Mouse (Mus musculus) C2C12 (cell line): Measurements from ENCODE around the gene Hba-a1. TPM values are rescaled to one million over a fixed set of nuclear protein-coding genes. Genes with fewer than 3 reads are reported as not detected.

Source experiments
- H3K27me3 ChIP-seq: one replicate; pipeline ENCODE4 v1.6.1; 2011; ENCODE audit not compliant: control insufficient read depth, insufficient read depth, insufficient read length
- H3K36me3 ChIP-seq: one replicate; pipeline ENCODE4 v1.6.1; 2011; ENCODE audit not compliant: control insufficient read depth, insufficient read depth
- H3K4me3 ChIP-seq: one replicate; pipeline ENCODE4 v1.5.1; 2011; ENCODE audit warnings: mild to moderate bottlenecking, control low read depth; ENCODE audit not compliant: poor library complexity, insufficient read depth, severe bottlenecking
- H3K79me2 ChIP-seq: one replicate; pipeline ENCODE4 v1.6.1; 2011; ENCODE audit not compliant: control insufficient read depth, insufficient read depth
- H3K79me3 ChIP-seq: one replicate; pipeline ENCODE4 v1.6.1; 2011; ENCODE audit warnings: low read depth, control low read depth
- H3ac ChIP-seq: one replicate; pipeline ENCODE3; 2011; ENCODE audit warnings: low read depth; ENCODE audit not compliant: control insufficient read depth, insufficient read length
- CEBPB ChIP-seq: IDR thresholded peaks from one replicate; pipeline ENCODE4 v1.6.1; 2011; ENCODE audit warnings: low read depth, mild to moderate bottlenecking, control low read depth, moderate library complexity
- CTCF ChIP-seq: IDR thresholded peaks from one replicate; pipeline ENCODE4 v1.5.1; 2011; ENCODE audit not compliant: control insufficient read depth, insufficient read depth, insufficient read length
- FOSL1 ChIP-seq: IDR thresholded peaks from one replicate; pipeline ENCODE4 v1.8.0; 2011; ENCODE audit warnings: mild to moderate bottlenecking, low read length; ENCODE audit not compliant: poor library complexity, insufficient read depth, severe bottlenecking
- MAX ChIP-seq: IDR thresholded peaks from one replicate; pipeline ENCODE4 v1.6.1; 2011; ENCODE audit warnings: mild to moderate bottlenecking, control low read depth
- MYOD1 ChIP-seq: IDR thresholded peaks from one replicate; pipeline ENCODE4 v1.6.1; 2011; ENCODE audit warnings: low read depth; ENCODE audit not compliant: control insufficient read depth, insufficient read length
- MYOG ChIP-seq: IDR thresholded peaks from one replicate; pipeline ENCODE4 v1.6.1; 2011; ENCODE audit not compliant: control insufficient read depth, insufficient read length; ENCODE audit errors: extremely low read depth
- USF1 ChIP-seq: IDR thresholded peaks from one replicate; pipeline ENCODE4 v1.6.1; 2011; ENCODE audit warnings: low read depth, mild to moderate bottlenecking, control low read depth, moderate library complexity
- polyA plus RNA-seq: library from polyadenylated mRNA; unstranded; fragments of >200 nt; fragmentation: generic; extraction: Trizol; gene quantifications from one replicate; pipeline ENCODE4 v1.2.1, GENCODE M21; 2012; ENCODE audit warnings: missing spikeins

Hba-a1 gene
- polyA plus RNA-seq, 1 experiment = 12.1 TPM

DNA sequence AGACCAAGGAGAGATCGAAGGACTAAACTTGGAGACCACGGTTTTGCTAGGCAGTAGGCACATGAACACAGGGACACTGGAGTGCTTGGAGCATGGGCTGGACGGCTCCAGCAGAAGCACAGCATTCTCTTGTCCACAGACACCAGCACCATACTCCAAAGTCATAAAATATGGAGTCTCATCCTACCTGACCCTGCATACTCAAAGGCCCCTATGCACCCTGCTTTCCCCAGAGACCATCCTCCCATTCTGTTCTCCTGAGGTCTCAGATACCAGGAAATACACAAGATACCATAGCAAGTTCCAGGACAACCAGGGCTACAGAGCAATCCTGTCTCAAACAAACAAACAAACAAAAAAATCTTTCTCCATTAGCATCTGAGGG is 45.9 kb upstream of the Hba-a1 start:
- H3K27me3 ChIP-seq = no peaks in the 10 kb centered on the region
- no peak for TF ChIP-seq CEBPB
- no peak for TF ChIP-seq MAX
- TF ChIP-seq CTCF = no peak
- no peak for TF ChIP-seq MYOG
- TF ChIP-seq USF1 = no peak
- no peak for TF ChIP-seq FOSL1
- no peak for TF ChIP-seq MYOD1
- H3K36me3 ChIP-seq = peaks cover 57% of the 10 kb centered on the region
- no peak overlapping the region for H3ac ChIP-seq
- no peaks in the 10 kb centered on the region for H3K79me2 ChIP-seq
- H3K4me3 ChIP-seq = no peak overlapping the region
- no peaks in the 10 kb centered on the region for H3K79me3 ChIP-seq

DNA sequence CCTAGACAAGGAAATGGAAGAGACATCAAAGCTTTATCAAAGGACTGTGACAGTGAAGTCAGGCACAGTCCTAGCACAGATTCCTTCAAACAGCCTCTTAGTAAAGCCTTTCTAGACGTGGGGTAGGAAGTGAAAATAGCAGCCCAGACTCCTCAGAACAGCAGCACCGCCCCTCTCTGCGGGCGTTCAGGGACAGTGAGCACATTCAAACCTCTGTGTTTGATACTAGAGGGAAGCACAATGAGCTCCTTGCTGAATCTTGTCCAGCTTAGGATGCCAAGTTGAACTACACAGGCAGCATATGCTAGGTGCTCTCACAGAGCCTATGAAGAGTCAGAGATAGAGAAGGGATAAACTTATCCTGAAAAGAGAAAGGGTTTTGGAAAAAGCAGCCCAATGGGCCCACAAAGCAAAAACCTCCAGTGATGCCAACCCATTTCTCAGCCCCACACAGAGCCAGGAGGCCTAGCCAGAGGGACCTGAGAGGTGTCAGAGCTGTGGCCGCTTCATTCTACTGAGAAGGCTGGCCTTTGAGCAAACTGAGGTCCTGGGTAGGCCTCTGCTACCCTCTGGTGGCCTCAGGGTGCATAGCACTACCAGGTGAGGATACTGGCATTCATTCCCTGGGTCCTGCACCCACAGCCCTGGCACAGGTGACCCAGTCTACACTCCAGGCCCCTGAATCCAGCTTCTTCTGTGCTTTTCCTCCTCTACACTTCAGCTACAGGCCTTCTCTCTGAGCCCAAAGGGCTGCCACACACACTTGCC is 45.0 kb upstream of the Hba-a1 start:
- Histone ChIP-seq H3K4me3 (no peak overlapping the region), H3K79me3 (no peaks in the 10 kb centered on the region), H3K79me2 (no peaks in the 10 kb centered on the region), H3K27me3 (no peaks in the 10 kb centered on the region), H3K36me3 (peaks cover 56% of the 10 kb centered on the region), H3ac (no peak overlapping the region)
- TF ChIP-seq CTCF (peak; percentile 94), MYOG (no peak)

DNA sequence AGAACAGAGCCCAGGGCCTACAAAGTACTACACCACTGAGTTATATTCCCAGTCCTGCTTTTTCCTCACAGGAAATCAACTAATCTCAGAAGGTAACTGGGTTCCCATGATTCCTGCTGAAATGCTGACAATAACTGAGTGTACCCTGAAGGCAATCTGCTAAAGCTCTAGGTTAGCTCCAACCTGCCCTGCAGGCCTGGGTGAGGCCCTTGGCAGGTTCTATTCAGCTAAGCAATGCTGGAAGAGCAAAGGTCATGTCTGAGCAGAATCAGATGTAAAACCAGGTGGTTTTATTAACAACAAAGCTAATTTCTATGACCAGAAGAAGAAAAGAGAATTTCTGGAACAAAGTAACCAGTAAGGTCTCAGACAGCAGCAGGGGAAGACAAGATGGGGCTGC is 41.9 kb upstream of the Hba-a1 start:
- Histone ChIP-seq H3K4me3 (no peak overlapping the region), H3K79me3 (no peaks in the 10 kb centered on the region), H3ac (no peak overlapping the region), H3K27me3 (no peaks in the 10 kb centered on the region), H3K79me2 (no peaks in the 10 kb centered on the region), H3K36me3 (peaks cover 54% of the 10 kb centered on the region)
- TF ChIP-seq MAX = no peak
- no peak for TF ChIP-seq FOSL1
- no peak for TF ChIP-seq CEBPB
- TF ChIP-seq MYOD1 = no peak
- TF ChIP-seq MYOG = no peak
- TF ChIP-seq USF1 = no peak
- no peak for TF ChIP-seq CTCF

DNA sequence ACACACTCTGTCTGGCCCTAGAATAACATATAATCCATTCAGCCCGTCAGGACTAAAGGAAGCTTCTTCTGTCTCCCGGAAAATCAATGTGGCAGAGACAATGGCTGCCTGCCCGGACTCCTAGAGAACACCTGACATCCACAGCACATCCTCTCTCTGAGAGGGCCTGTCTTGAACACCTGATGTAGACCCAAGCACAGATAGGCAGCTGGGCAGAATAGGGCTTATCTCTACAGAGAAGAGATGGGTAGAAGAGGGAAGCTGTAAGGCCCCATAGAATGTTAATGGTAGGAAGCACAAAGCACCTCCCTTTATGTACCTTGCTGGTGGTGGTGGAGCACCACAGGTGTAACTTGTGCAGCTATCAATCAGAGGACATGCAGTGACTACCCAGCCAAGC is 41.1 kb upstream of the Hba-a1 start:
- H3K79me2 ChIP-seq = no peaks in the 10 kb centered on the region
- no peaks in the 10 kb centered on the region for H3K79me3 ChIP-seq
- no peak for TF ChIP-seq FOSL1
- TF ChIP-seq MYOG = no peak
- TF ChIP-seq MAX = no peak
- no peak for TF ChIP-seq USF1
- no peak for TF ChIP-seq MYOD1
- no peak for TF ChIP-seq CEBPB
- TF ChIP-seq CTCF = no peak
- peaks cover 57% of the 10 kb centered on the region for H3K36me3 ChIP-seq
- H3ac ChIP-seq = no peak overlapping the region
- no peak overlapping the region for H3K4me3 ChIP-seq
- no peaks in the 10 kb centered on the region for H3K27me3 ChIP-seq

DNA sequence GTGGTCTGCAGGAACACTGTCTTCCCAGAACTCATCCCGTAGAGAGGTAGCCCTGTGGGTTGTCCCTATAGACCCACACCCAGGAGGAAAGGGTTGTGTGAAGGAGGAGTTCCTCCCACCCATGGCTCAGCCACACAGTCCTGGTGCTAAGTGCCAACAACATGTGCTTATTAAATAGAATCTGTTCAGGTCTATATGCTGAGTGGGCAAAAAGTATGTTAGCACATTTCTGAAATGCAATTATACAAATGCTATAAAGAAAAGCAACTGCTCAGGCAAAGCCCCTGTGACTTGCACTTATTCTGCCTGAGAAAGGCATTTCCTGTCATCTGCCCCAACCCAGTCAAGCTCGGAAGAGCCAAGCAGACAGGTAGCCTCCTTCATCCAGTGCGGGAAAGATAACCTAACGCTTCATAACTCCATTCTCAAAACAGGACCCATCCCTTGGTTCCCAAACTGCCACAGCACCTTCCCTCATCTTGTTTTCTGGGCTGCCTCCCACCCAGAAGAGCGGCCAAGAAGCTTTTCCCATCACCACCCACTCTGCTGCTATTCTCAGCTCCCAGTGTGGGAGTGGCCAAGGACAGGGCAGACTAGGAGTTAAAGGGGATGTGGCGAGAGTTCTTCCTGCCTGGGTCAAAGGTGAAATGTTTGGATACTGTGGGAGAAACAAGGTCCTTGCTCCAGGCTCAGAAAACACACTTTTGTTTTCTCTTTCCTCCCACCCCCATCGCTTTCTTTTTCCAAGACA is 39.9 kb upstream of the Hba-a1 start:
- H3K27me3 ChIP-seq = no peaks in the 10 kb centered on the region
- TF ChIP-seq FOSL1 (no peak), MYOD1 (no peak), MAX (no peak), CEBPB (no peak)
- H3K79me3 ChIP-seq = no peaks in the 10 kb centered on the region
- peaks cover 57% of the 10 kb centered on the region for H3K36me3 ChIP-seq
- no peak overlapping the region for H3K4me3 ChIP-seq
- H3K79me2 ChIP-seq = no peaks in the 10 kb centered on the region
- no peak overlapping the region for H3ac ChIP-seq

DNA sequence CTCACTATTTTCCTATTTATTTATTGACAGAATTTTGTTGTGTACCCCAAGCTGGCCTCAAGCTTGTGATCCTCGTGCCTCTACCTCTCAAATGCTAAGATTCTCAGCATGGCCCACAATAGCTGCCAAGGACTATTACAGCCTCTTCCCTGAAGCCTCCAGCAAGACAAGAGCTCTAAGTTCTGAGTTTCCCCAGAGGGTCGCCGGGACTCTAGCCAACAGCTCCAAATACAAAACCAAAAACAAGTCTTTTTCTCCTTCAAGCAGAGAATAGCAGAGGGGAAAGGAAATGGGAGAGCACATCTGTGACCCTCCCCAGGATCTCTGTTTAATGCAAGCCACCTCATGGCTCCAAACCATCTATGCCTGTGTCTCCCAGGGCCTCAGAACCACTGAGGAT is 39.2 kb upstream of the Hba-a1 start:
- Histone ChIP-seq H3K79me3 (no peaks in the 10 kb centered on the region), H3K36me3 (peaks cover 64% of the 10 kb centered on the region), H3ac (no peak overlapping the region), H3K4me3 (no peak overlapping the region), H3K27me3 (no peaks in the 10 kb centered on the region), H3K79me2 (no peaks in the 10 kb centered on the region)
- TF ChIP-seq CEBPB = no peak
- TF ChIP-seq USF1 = no peak
- TF ChIP-seq MAX = no peak
- no peak for TF ChIP-seq FOSL1
- no peak for TF ChIP-seq MYOG
- TF ChIP-seq CTCF = no peak
- TF ChIP-seq MYOD1 = no peak
